Mouse (Mus musculus) neural tube, embryonic 14.5 days (tissue): ENCODE data around the gene Fgf15. TPM values are rescaled to one million over a fixed set of nuclear protein-coding genes. Genes with fewer than 3 reads are reported as not detected.
"Not testable (repeated sequence)": the region's sequence is repeated elsewhere in the genome, so short reads cannot be mapped to it uniquely, and the experiment has no call there.

Experiments used
- ATAC-seq: fragments of 200-750 bp; cut with Nextera tagmentation; 2 replicates; pipeline ENCODE4 v1.8.0; 2017; ENCODE audit warnings: low read depth, mild to moderate bottlenecking, moderate TSS enrichment, moderate library complexity
- H3K27ac ChIP-seq: fragments of 300-500 bp; sonication (generic); 2 replicates; pipeline ENCODE4 v1.5.1; 2014; ENCODE audit warnings: low read depth, mild to moderate bottlenecking, control low read depth, low read length, moderate library complexity, mixed read lengths
- H3K27me3 ChIP-seq: fragments of 300-500 bp; sonication (generic); 2 replicates; pipeline ENCODE4 v1.6.1; 2014; ENCODE audit warnings: low read length; ENCODE audit not compliant: control insufficient read depth, insufficient read depth
- H3K36me3 ChIP-seq: fragments of 300-500 bp; sonication (generic); 2 replicates; pipeline ENCODE4 v1.6.1; 2014; ENCODE audit warnings: low read length, mixed read lengths; ENCODE audit not compliant: control insufficient read depth, insufficient read depth
- H3K4me1 ChIP-seq: fragments of 300-500 bp; sonication (generic); 2 replicates; pipeline ENCODE4 v1.6.1; 2014; ENCODE audit warnings: low read length; ENCODE audit not compliant: control insufficient read depth, insufficient read depth
- H3K4me2 ChIP-seq: fragments of 300-500 bp; sonication (generic); 2 replicates; pipeline ENCODE4 v1.6.1; 2014; ENCODE audit warnings: mild to moderate bottlenecking, low read depth, low read length, control low read depth
- H3K4me3 ChIP-seq: fragments of 300-500 bp; sonication (generic); 2 replicates; pipeline ENCODE4 v1.5.1; 2014; ENCODE audit warnings: low read depth, low read length, control low read depth, mixed read lengths
- H3K9ac ChIP-seq: fragments of 300-500 bp; sonication (generic); replicated peaks from 2 replicates; pipeline ENCODE4 v1.6.1; 2014; ENCODE audit warnings: low read depth, mild to moderate bottlenecking, control low read depth, low read length, mixed read lengths
- H3K9me3 ChIP-seq: fragments of 300-500 bp; sonication (generic); 2 replicates; pipeline ENCODE4 v1.6.1; 2016; ENCODE audit warnings: low read length; ENCODE audit not compliant: control insufficient read depth
- WGBS: fragments of 180-500 bp; shearing (Covaris S2); extraction: QIAGEN DNeasy Blood & Tissue Kit; methylation state at CpG from one replicate; pipeline ENCODE4 v1.1.7; 2014; 5-methylcytosine and 5-hydroxymethylcytosine counted together
- polyA plus RNA-seq: library from polyadenylated mRNA; unstranded; fragments of >200 nt; fragmentation: Nextera tagmentation; extraction: Ambion mirVana; gene quantifications from 2 replicates; pipeline ENCODE4 v1.2.1, GENCODE M21; 2014

Gene Fgf15
- polyA plus RNA-seq, 1 experiment from 2014 or later, result 11.9 TPM

- peak overlapping the region; percentile 33 for H3K4me3 ChIP-seq
- no peaks in the 10 kb centered on the region for H3K9me3 ChIP-seq
- peak overlapping the region; percentile 58 for H3K27ac ChIP-seq
- H3K4me2 ChIP-seq, result peak overlapping the region; percentile 93
- no peaks in the 10 kb centered on the region for H3K36me3 ChIP-seq
- peak; percentile 80 for ATAC-seq
- WGBS, result under 1% methylated on average over 37 of the region's 37 CpGs
- H3K4me1 ChIP-seq, result peaks cover 14% of the 10 kb centered on the region
- peak overlapping the region; percentile 44 for H3K9ac ChIP-seq
- peaks cover 6% of the 10 kb centered on the region; the same call in 1 of the 2 replicates for H3K27me3 ChIP-seq
Measured at GRCm38 (mm10) chr7:144895305-144896111, 823 bp upstream of the Fgf15 start.

- no peak for ATAC-seq
- WGBS, result 39% methylated on average over 6 of the region's 6 CpGs
- 0 out of 2 replicates have a peak overlapping the region, but pooled peaks have one; percentile 4 for H3K4me3 ChIP-seq
- H3K4me2 ChIP-seq, result peak overlapping the region; percentile 93; the same call in 1 of the 2 replicates
- H3K9me3 ChIP-seq, result no peaks in the 10 kb centered on the region
- no peak overlapping the region for H3K27ac ChIP-seq
- H3K4me1 ChIP-seq, result peaks cover 14% of the 10 kb centered on the region
- no peak overlapping the region; the same call in 1 of the 2 replicates for H3K9ac ChIP-seq
- H3K27me3 ChIP-seq, result peaks cover 6% of the 10 kb centered on the region; the same call in 1 of the 2 replicates
- no peaks in the 10 kb centered on the region for H3K36me3 ChIP-seq
Measured at GRCm38 (mm10) chr7:144898506-144898905, 2.2 kb downstream of the Fgf15 start.

GRCm38 (mm10) chr7:144905514-144905913, 9.2 kb downstream of the Fgf15 start:
- H3K27ac ChIP-seq, H3K9ac ChIP-seq, H3K36me3 ChIP-seq, H3K4me1 ChIP-seq, H3K9me3 ChIP-seq, H3K27me3 ChIP-seq, H3K4me3 ChIP-seq, ATAC-seq, H3K4me2 ChIP-seq: not testable (repeated sequence)
- WGBS, result 99% methylated on average over 3 of the region's 3 CpGs

GRCm38 (mm10) chr7:144906708-144907397, 10.5 kb downstream of the Fgf15 start:
- Histone ChIP-seq H3K4me1 (no peaks in the 10 kb centered on the region), H3K27ac (no peak overlapping the region), H3K36me3 (no peaks in the 10 kb centered on the region), H3K4me2 (peak overlapping the region; percentile 40; the same call in 1 of the 2 replicates), H3K9ac (no peak overlapping the region), H3K27me3 (no peaks in the 10 kb centered on the region), H3K9me3 (no peaks in the 10 kb centered on the region), H3K4me3 (no peak overlapping the region)
- 10% methylated on average over 28 of the region's 28 CpGs for WGBS
- ATAC-seq, result peak; percentile 35; the same call in 1 of the 2 replicates

GRCm38 (mm10) chr7:144907793-144908192, 11.5 kb downstream of the Fgf15 start:
- Histone ChIP-seq H3K4me2 (no peak overlapping the region), H3K9me3 (no peaks in the 10 kb centered on the region)

GRCm38 (mm10) chr7:144908705-144909104, 12.4 kb downstream of the Fgf15 start:
- Histone ChIP-seq H3K9ac (no peak overlapping the region), H3K9me3 (no peaks in the 10 kb centered on the region), H3K4me1 (no peaks in the 10 kb centered on the region), H3K4me2 (no peak overlapping the region), H3K4me3 (no peak overlapping the region), H3K27ac (no peak overlapping the region), H3K36me3 (no peaks in the 10 kb centered on the region), H3K27me3 (no peaks in the 10 kb centered on the region)
- ATAC-seq, result peak; percentile 47; the same call in 1 of the 2 replicates
- WGBS, result 36% methylated on average over 7 of the region's 7 CpGs

More at GRCm38 (mm10) chr7:144907793-144908192, 11.5 kb downstream of the Fgf15 start:
- no peak overlapping the region for H3K9ac ChIP-seq
- H3K36me3 ChIP-seq, result no peaks in the 10 kb centered on the region
- 17% methylated on average over 8 of the region's 8 CpGs for WGBS
- no peak overlapping the region for H3K27ac ChIP-seq
- no peaks in the 10 kb centered on the region for H3K27me3 ChIP-seq
- no peaks in the 10 kb centered on the region for H3K4me1 ChIP-seq
- H3K4me3 ChIP-seq, result no peak overlapping the region
- ATAC-seq, result no peak

GRCm38 (mm10) chr7:144911121-144911520, 14.8 kb downstream of the Fgf15 start:
- H3K9ac ChIP-seq, result no peak overlapping the region
- 82% methylated on average over 1 of the region's 1 CpGs for WGBS
- no peak overlapping the region for H3K4me3 ChIP-seq
- no peaks in the 10 kb centered on the region for H3K9me3 ChIP-seq
- no peaks in the 10 kb centered on the region for H3K27me3 ChIP-seq
- H3K4me1 ChIP-seq, result peaks cover 6% of the 10 kb centered on the region; the same call in 1 of the 2 replicates
- H3K4me2 ChIP-seq, result no peak overlapping the region
- no peaks in the 10 kb centered on the region for H3K36me3 ChIP-seq
- ATAC-seq, result no peak
- no peak overlapping the region for H3K27ac ChIP-seq

- 0 out of 2 replicates have a peak, but pooled peaks cover 9% of the 10 kb centered on the region for H3K36me3 ChIP-seq
- no peak for ATAC-seq
Measured at GRCm38 (mm10) chr7:144912897-144913296, 16.6 kb downstream of the Fgf15 start.

More at GRCm38 (mm10) chr7:144912897-144913296, 16.6 kb downstream of the Fgf15 start:
- no peak overlapping the region for H3K4me3 ChIP-seq
- H3K4me1 ChIP-seq, result peaks cover 6% of the 10 kb centered on the region; the same call in 1 of the 2 replicates
- H3K9me3 ChIP-seq, result no peaks in the 10 kb centered on the region
- no peaks in the 10 kb centered on the region for H3K27me3 ChIP-seq
- H3K4me2 ChIP-seq, result no peak overlapping the region
- H3K27ac ChIP-seq, result no peak overlapping the region
- H3K9ac ChIP-seq, result no peak overlapping the region
- WGBS, result 58% methylated on average over 4 of the region's 4 CpGs
